Mouse (Mus musculus) hindbrain, embryonic 11.5 days (tissue): ENCODE measurements around the gene Sipa1l1. TPM values are rescaled to one million over a fixed set of nuclear protein-coding genes. Genes with fewer than 3 reads are reported as not detected.

ENCODE experiments used
- ATAC-seq: fragments of 200-750 bp; cut with Nextera tagmentation; 2 replicates; pipeline ENCODE4 v1.8.0; 2017; ENCODE audit warnings: mild to moderate bottlenecking, moderate TSS enrichment, moderate library complexity; ENCODE audit not compliant: low FRiP score
- DNase-seq: peaks from one replicate; pipeline ENCODE4 v3.0.0-alpha.2; 2015; ENCODE audit warnings: low spot score
- H3K27ac ChIP-seq: fragments of 300-500 bp; sonication (generic); 2 replicates; pipeline ENCODE4 v1.5.1; 2014; ENCODE audit warnings: mild to moderate bottlenecking, low read depth, low read length
- H3K27me3 ChIP-seq: fragments of 300-500 bp; sonication (generic); 2 replicates; pipeline ENCODE4 v1.6.1; 2014; ENCODE audit warnings: mild to moderate bottlenecking, low read length, moderate library complexity, mixed read lengths; ENCODE audit not compliant: control insufficient read depth, insufficient read depth
- H3K36me3 ChIP-seq: fragments of 300-500 bp; sonication (generic); 2 replicates; pipeline ENCODE4 v1.6.1; 2014; ENCODE audit warnings: mild to moderate bottlenecking, low read length, moderate library complexity, mixed read lengths; ENCODE audit not compliant: control insufficient read depth, insufficient read depth
- H3K4me1 ChIP-seq: fragments of 300-500 bp; sonication (generic); replicated peaks from 2 replicates; pipeline ENCODE4 v1.6.1; 2014; ENCODE audit warnings: low read length, mixed read lengths; ENCODE audit not compliant: control insufficient read depth, insufficient read depth
- H3K4me2 ChIP-seq: fragments of 300-500 bp; sonication (generic); replicated peaks from 2 replicates; pipeline ENCODE4 v1.6.1; 2014; ENCODE audit warnings: mild to moderate bottlenecking, low read depth, low read length
- H3K4me3 ChIP-seq: fragments of 300-500 bp; sonication (generic); 2 replicates; pipeline ENCODE4 v1.5.1; 2014; ENCODE audit warnings: low read depth, low read length
- H3K9ac ChIP-seq: fragments of 300-500 bp; sonication (generic); 2 replicates; pipeline ENCODE4 v1.6.1; 2014; ENCODE audit warnings: low read depth, low read length
- H3K9me3 ChIP-seq: fragments of 300-500 bp; sonication (generic); 2 replicates; pipeline ENCODE4 v1.6.1; 2016; ENCODE audit warnings: low read length; ENCODE audit not compliant: control insufficient read depth
- whole genome bisulfite sequencing: fragments of 180-500 bp; shearing (Covaris S2); extraction: QIAGEN DNeasy Blood & Tissue Kit; methylation state at CpG from one replicate; pipeline ENCODE4 v1.1.7; 2014; 5-methylcytosine and 5-hydroxymethylcytosine counted together
- polyA plus RNA-seq: library from polyadenylated mRNA; unstranded; fragments of >200 nt; fragmentation: Nextera tagmentation; extraction: Ambion mirVana; gene quantifications from 2 replicates; pipeline ENCODE4 v1.2.1, GENCODE M21; 2014

Sipa1l1 gene
- polyA plus RNA-seq, 1 experiment from 2014 or later, result 30.8 TPM

GRCm38 (mm10) chr12:82209753-82210152 is 40.6 kb downstream of the Sipa1l1 start:
- Histone ChIP-seq H3K4me2 (no peak overlapping the region), H3K27ac (no peak overlapping the region), H3K4me3 (no peak overlapping the region), H3K4me1 (no peaks in the 10 kb centered on the region), H3K27me3 (no peaks in the 10 kb centered on the region), H3K9ac (no peak overlapping the region), H3K9me3 (no peaks in the 10 kb centered on the region), H3K36me3 (no peaks in the 10 kb centered on the region)
- no peak for ATAC-seq
- DNase-seq, result no peak
- WGBS, result 80% methylated on average over 2 of the region's 2 CpGs

DNA sequence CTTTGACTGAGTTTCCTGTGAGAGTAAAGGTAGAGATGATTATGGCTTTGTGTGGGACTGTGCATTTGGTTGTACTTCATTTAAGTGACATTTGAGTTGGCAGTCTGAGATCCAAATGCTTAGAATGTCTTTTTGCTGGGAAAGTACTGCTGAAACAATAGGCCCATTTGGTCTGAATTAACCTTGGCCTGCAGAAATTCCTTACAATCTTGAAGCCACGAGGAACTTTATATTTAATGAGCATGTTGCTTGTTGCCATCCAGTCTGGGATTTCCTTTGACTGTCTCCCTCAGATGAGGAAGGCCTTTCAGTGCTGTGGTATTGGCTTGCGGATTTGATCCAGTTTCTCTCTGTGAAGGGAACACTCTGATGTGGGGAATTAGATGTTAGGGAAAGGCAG is 43.9 kb downstream of the Sipa1l1 start:
- Histone ChIP-seq H3K9me3 (no peaks in the 10 kb centered on the region), H3K9ac (no peak overlapping the region), H3K27ac (no peak overlapping the region), H3K36me3 (no peaks in the 10 kb centered on the region), H3K4me1 (no peaks in the 10 kb centered on the region), H3K27me3 (no peaks in the 10 kb centered on the region), H3K4me2 (no peak overlapping the region), H3K4me3 (no peak overlapping the region)
- no peak for ATAC-seq
- WGBS, result 77% methylated on average over 2 of the region's 2 CpGs
- DNase-seq, result no peak

GRCm38 (mm10) chr12:82214916-82215315 is 45.8 kb downstream of the Sipa1l1 start:
- Histone ChIP-seq H3K4me2 (no peak overlapping the region), H3K4me3 (no peak overlapping the region), H3K9ac (no peak overlapping the region), H3K36me3 (no peaks in the 10 kb centered on the region), H3K27me3 (no peaks in the 10 kb centered on the region), H3K4me1 (no peaks in the 10 kb centered on the region), H3K27ac (no peak overlapping the region), H3K9me3 (no peaks in the 10 kb centered on the region)
- 67% methylated on average over 5 of the region's 5 CpGs for WGBS
- DNase-seq (no peak), ATAC-seq (no peak)

- DNase-seq, result no peak
- no peak for ATAC-seq
- WGBS, result 73% methylated on average over 6 of the region's 6 CpGs
Measured at GRCm38 (mm10) chr12:82216801-82217553, 47.9 kb downstream of the Sipa1l1 start.

DNA sequence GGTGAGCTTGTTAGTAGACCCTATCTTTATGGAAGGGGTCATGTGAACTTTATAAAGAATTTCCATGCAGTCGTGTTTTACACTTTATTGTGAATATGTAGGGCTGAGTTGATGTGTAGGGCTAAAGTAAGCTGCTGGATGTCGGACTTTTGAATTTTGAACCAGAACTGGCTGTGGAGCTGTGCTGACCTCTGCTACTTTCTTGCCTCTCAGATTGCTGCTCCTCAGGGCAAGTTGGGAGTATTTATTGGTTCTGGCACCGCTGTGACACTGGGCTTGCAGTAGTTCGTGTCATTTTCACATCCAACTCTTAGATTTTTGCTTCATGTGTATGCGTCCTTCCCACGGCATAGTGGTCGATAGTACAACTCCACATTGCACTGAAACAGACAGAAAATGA is 49.1 kb downstream of the Sipa1l1 start:
- Histone ChIP-seq H3K4me3 (no peak overlapping the region), H3K9me3 (no peaks in the 10 kb centered on the region), H3K4me2 (no peak overlapping the region), H3K4me1 (no peaks in the 10 kb centered on the region), H3K36me3 (no peaks in the 10 kb centered on the region), H3K27ac (no peak overlapping the region), H3K27me3 (no peaks in the 10 kb centered on the region), H3K9ac (no peak overlapping the region)
- no peak for DNase-seq
- WGBS, result 93% methylated on average over 7 of the region's 7 CpGs
- ATAC-seq, result no peak

More at GRCm38 (mm10) chr12:82216801-82217553, 47.9 kb downstream of the Sipa1l1 start:
- H3K9me3 ChIP-seq, result no peaks in the 10 kb centered on the region
- H3K27ac ChIP-seq, result no peak overlapping the region
- H3K27me3 ChIP-seq, result no peaks in the 10 kb centered on the region
- no peaks in the 10 kb centered on the region for H3K4me1 ChIP-seq
- no peak overlapping the region for H3K4me2 ChIP-seq
- H3K36me3 ChIP-seq, result no peaks in the 10 kb centered on the region
- no peak overlapping the region for H3K9ac ChIP-seq
- no peak overlapping the region for H3K4me3 ChIP-seq

DNA sequence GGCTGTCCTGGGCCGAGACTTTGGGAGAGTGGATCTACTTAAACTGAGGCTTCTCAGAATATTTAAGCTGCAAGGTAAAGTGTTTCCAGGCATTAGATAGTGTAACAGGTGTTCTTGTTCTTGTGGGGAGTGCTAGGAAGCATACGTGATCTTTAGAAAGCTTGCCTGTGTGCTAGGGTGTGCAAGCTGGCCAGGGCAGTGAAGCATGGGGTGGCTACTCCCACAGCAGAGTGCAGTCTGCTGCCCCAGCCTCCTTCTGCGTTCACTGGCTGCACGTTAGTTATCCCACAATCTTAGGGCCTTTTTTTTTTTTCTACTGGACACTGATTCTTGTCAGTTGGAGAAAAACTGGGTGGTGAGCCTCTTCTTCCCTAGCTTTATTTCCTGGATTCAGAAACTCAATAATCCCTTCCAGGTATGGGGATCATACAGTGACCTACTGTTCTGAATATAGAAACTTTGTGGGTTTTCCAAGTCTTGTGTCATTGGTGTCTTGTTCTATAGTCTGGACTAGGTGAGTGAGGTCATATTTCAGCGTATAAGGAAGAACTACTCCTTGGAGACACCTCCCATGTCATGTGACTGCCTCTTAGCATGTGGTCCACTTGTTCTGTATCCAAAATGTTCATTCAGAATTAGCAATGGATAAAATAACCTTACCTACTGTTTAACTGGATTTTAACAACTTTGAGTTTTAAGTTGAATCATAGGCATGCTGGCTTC is 51.4 kb downstream of the Sipa1l1 start:
- no peaks in the 10 kb centered on the region for H3K4me1 ChIP-seq
- H3K9ac ChIP-seq, result no peak overlapping the region
- WGBS, result 79% methylated on average over 5 of the region's 5 CpGs
- no peak for DNase-seq
- H3K4me3 ChIP-seq, result no peak overlapping the region
- no peak for ATAC-seq
- no peak overlapping the region for H3K27ac ChIP-seq
- H3K27me3 ChIP-seq, result no peaks in the 10 kb centered on the region
- no peak overlapping the region for H3K4me2 ChIP-seq
- H3K36me3 ChIP-seq, result no peaks in the 10 kb centered on the region
- no peaks in the 10 kb centered on the region for H3K9me3 ChIP-seq

- Histone ChIP-seq H3K4me2 (no peak overlapping the region), H3K27me3 (no peaks in the 10 kb centered on the region), H3K27ac (no peak overlapping the region), H3K36me3 (no peaks in the 10 kb centered on the region), H3K4me3 (no peak overlapping the region), H3K4me1 (0 out of 2 replicates have a peak, but pooled peaks cover 2% of the 10 kb centered on the region), H3K9ac (no peak overlapping the region), H3K9me3 (no peaks in the 10 kb centered on the region)
- DNase-seq, result no peak
- no peak for ATAC-seq
- WGBS, result 87% methylated on average over 9 of the region's 9 CpGs
Measured at GRCm38 (mm10) chr12:82223126-82223815, 54.2 kb downstream of the Sipa1l1 start.

DNA sequence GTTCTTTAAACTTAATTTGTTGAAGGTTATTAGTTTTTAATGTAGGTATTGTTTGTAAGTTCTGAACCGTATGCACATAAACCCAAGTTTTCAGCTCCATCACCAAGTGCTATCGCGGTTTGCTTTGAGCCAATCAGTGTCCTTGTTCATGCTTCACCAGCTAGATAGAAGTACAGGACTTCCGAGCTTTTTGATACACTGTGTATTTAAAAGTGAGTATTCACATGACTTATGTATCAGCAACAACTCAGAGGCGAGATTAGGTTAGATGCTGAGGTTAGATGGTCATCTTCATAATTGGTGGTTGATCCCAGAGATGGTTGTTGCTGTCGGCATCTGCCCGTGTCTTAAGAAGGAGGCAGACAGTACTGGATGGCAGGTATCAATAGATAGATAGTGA is 55.7 kb downstream of the Sipa1l1 start:
- ATAC-seq, result no peak
- H3K9me3 ChIP-seq, result no peaks in the 10 kb centered on the region
- no peaks in the 10 kb centered on the region for H3K36me3 ChIP-seq
- H3K9ac ChIP-seq, result no peak overlapping the region
- DNase-seq, result no peak
- H3K4me3 ChIP-seq, result no peak overlapping the region
- WGBS, result 93% methylated on average over 7 of the region's 7 CpGs
- H3K4me2 ChIP-seq, result no peak overlapping the region
- H3K27me3 ChIP-seq, result no peaks in the 10 kb centered on the region
- H3K4me1 ChIP-seq, result 0 out of 2 replicates have a peak, but pooled peaks cover 2% of the 10 kb centered on the region
- H3K27ac ChIP-seq, result no peak overlapping the region
